Mouse (Mus musculus): Measurements from ENCODE around the gene Tbc1d22b. TPM values are rescaled to one million over a fixed set of nuclear protein-coding genes. Genes with fewer than 3 reads are reported as not detected.
A peak's percentile ranks its signal among the peaks of the same experiment; 100 is the strongest.

Tbc1d22b gene
- polyA plus RNA-seq (2015; fragmentation: Nextera tagmentation; extraction: Ambion mirVana), result 22.1 and 26.1 TPM in 2 replicates

GRCm38 (mm10) chr17:29549543-29550428 is at the start of gene Tbc1d22b, which contains the start of gene Gm17657:
Gene Tbc1d22b, plus strand, starts transcription at chr17:29549785.
Gene Gm17657, minus strand, starts transcription at chr17:29549638.
- 1% methylated on average over 44 of the region's 44 CpGs for WGBS
- Histone ChIP-seq H3K36me3 (no peaks in the 10 kb centered on the region), H3K27ac (peak within 1 kb of the TSS; percentile 52; the same call in 1 of the 2 replicates), H3K4me1 (replicated peaks) (peaks cover 18% of the 10 kb centered on the region), H3K9ac (replicated peaks) (peak within 1 kb of the TSS; percentile 91), H3K4me3 (replicated peaks) (peak within 1 kb of the TSS; percentile 87), H3K9me3 (no peaks in the 10 kb centered on the region), H3K27me3 (0 out of 2 replicates have a peak, but pooled peaks cover 2% of the 10 kb centered on the region), H3K4me2 (replicated peaks) (peak within 1 kb of the TSS; percentile 93)
- ATAC-seq, result peak; percentile 99

DNA sequence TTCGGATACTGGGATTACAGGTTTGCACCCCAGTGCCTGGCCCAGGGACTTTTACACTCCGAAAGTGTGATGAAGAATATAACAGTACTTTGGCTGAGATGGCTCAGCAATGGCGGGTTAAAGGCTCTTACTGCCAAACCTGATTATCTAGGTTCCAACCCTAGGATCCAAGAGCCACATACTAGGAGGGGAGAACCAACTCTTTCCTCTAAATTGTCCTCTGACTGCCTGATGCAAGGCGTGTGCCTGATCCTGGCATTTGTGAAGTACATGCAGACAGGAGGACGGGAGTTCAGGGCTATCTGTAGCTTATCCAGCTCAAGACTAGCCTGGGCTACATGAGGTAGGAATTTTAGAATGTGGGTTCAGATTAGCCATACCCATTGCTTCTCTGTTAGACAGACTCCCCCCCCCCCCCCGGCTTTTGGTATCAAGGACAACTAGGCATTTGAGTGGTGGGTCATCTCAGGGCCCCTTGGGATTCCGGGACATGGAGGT is 49.3 kb upstream of the Tbc1d22b start:
- no peak for ATAC-seq
- Histone ChIP-seq H3K27me3 (0 out of 2 replicates have a peak, but pooled peaks cover 5% of the 10 kb centered on the region), H3K9me3 (no peaks in the 10 kb centered on the region), H3K4me2 (replicated peaks) (no peak overlapping the region), H3K4me1 (replicated peaks) (peaks cover 8% of the 10 kb centered on the region; the same call in 1 of the 2 replicates), H3K4me3 (replicated peaks) (no peak overlapping the region), H3K36me3 (no peaks in the 10 kb centered on the region), H3K27ac (no peak overlapping the region), H3K9ac (replicated peaks) (no peak overlapping the region)
- 81% methylated on average over 7 of the region's 7 CpGs for WGBS

DNA sequence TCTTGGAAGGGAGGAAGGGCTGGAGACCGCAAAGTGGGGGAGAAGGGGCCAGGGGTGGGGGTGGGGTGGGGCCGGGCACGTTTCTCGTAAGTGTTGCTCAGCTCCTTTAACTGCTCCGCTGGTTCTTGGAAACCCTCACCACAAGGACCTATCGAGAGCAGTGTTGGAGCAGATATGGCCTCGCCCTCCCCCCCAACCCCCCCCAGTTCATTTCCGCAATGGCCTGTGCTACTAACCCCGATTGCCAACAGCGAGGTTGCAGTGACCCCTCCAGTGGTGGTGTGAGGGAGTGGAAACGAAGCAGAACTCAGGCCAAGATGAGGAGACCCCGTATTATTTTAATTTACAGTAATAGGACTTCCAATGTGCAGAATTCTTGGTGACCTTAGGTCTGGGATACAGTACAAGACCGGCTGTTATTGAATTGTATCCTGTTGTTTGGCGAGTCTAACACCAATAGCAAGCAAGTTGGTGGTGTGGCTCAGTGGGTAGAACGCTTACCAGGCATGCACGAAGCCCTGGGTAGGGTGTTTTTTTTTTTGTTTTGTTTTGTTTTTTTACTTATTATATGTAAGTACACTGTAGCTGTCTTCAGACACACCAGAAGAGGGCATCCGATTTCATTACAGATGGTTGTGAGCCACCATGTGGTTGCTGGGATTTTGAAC is 48.6 kb upstream of the Tbc1d22b start:
- Histone ChIP-seq H3K9ac (replicated peaks) (no peak overlapping the region), H3K4me3 (replicated peaks) (no peak overlapping the region), H3K27ac (no peak overlapping the region), H3K4me2 (replicated peaks) (no peak overlapping the region), H3K27me3 (0 out of 2 replicates have a peak, but pooled peaks cover 5% of the 10 kb centered on the region), H3K36me3 (no peaks in the 10 kb centered on the region), H3K9me3 (no peaks in the 10 kb centered on the region), H3K4me1 (replicated peaks) (peaks cover 8% of the 10 kb centered on the region; the same call in 1 of the 2 replicates)
- WGBS, result 85% methylated on average over 17 of the region's 17 CpGs
- ATAC-seq, result no peak

DNA sequence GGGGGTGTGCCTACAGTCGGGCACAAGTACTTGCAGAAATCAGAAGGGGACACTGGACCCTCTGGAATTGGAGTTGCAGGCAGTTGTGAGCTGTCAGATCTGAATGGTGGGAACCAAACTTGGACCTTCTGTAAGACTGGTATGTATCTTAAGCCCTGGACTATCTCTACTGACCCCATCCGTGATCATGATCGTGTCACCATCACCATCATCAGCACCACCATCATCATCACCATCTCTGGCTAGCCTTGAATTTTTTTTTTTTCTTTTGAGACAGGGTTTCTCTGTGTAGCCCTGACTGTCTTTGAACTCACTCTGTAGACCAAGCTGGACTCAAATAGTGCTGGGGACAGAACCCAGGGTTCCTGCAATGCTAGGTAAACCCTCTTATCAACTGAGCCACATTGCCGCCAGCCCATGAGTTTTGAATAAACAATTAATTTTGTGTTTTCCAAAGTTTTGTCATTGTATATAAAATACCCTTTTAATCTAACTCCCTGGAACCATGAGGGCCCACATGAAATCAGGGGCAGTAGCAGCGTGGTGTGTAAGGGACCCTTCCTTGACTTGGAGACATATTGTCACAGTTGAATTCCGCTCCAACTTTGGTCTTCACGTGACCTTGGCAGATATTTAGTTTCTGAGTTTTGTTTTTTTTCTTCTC is 47.4 kb upstream of the Tbc1d22b start:
- ATAC-seq, result no peak
- no peak overlapping the region for H3K4me3 ChIP-seq (replicated peaks)
- H3K9me3 ChIP-seq, result no peaks in the 10 kb centered on the region
- WGBS, result 81% methylated on average over 7 of the region's 7 CpGs
- H3K27me3 ChIP-seq, result 0 out of 2 replicates have a peak, but pooled peaks cover 5% of the 10 kb centered on the region
- no peak overlapping the region for H3K9ac ChIP-seq (replicated peaks)
- H3K4me2 ChIP-seq (replicated peaks), result no peak overlapping the region
- no peak overlapping the region for H3K27ac ChIP-seq
- H3K36me3 ChIP-seq, result no peaks in the 10 kb centered on the region
- peaks cover 8% of the 10 kb centered on the region; the same call in 1 of the 2 replicates for H3K4me1 ChIP-seq (replicated peaks)

- Histone ChIP-seq H3K36me3 (no peaks in the 10 kb centered on the region), H3K4me2 (replicated peaks) (no peak overlapping the region), H3K4me3 (replicated peaks) (no peak overlapping the region), H3K27me3 (0 out of 2 replicates have a peak, but pooled peaks cover 5% of the 10 kb centered on the region), H3K27ac (no peak overlapping the region), H3K9me3 (no peaks in the 10 kb centered on the region), H3K4me1 (replicated peaks) (peaks cover 8% of the 10 kb centered on the region; the same call in 1 of the 2 replicates), H3K9ac (replicated peaks) (no peak overlapping the region)
- no peak for ATAC-seq
- WGBS, result 21% methylated on average over 32 of the region's 32 CpGs
These were observed 46.6 kb upstream of the Tbc1d22b start for GRCm38 (mm10) chr17:29502669-29503665.

DNA sequence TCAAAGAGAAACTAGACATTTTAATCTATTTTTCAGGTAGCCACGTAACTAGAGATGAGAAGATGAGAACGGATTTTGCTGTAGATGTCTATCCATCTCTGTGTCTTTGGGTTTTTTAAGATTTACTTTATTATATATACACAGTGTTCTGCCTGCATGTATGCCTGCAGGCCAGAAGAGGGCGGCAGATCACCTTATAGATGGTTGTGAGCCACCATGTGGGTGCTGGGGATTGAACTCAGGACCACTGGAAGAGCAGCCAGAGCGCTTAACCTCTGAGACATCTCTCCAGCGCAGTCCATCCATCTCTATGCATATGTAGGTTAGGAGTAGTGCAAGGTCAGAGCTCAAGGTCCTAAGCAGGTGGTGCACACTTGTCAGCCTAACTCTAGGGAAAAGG is 45.9 kb upstream of the Tbc1d22b start:
- H3K36me3 ChIP-seq, result no peaks in the 10 kb centered on the region
- peaks cover 8% of the 10 kb centered on the region; the same call in 1 of the 2 replicates for H3K4me1 ChIP-seq (replicated peaks)
- H3K27ac ChIP-seq, result no peak overlapping the region
- no peak overlapping the region for H3K4me3 ChIP-seq (replicated peaks)
- no peak overlapping the region for H3K9ac ChIP-seq (replicated peaks)
- no peak for ATAC-seq
- WGBS, result 79% methylated on average over 5 of the region's 5 CpGs
- no peak overlapping the region for H3K4me2 ChIP-seq (replicated peaks)
- no peaks in the 10 kb centered on the region for H3K9me3 ChIP-seq
- H3K27me3 ChIP-seq, result 0 out of 2 replicates have a peak, but pooled peaks cover 5% of the 10 kb centered on the region

DNA sequence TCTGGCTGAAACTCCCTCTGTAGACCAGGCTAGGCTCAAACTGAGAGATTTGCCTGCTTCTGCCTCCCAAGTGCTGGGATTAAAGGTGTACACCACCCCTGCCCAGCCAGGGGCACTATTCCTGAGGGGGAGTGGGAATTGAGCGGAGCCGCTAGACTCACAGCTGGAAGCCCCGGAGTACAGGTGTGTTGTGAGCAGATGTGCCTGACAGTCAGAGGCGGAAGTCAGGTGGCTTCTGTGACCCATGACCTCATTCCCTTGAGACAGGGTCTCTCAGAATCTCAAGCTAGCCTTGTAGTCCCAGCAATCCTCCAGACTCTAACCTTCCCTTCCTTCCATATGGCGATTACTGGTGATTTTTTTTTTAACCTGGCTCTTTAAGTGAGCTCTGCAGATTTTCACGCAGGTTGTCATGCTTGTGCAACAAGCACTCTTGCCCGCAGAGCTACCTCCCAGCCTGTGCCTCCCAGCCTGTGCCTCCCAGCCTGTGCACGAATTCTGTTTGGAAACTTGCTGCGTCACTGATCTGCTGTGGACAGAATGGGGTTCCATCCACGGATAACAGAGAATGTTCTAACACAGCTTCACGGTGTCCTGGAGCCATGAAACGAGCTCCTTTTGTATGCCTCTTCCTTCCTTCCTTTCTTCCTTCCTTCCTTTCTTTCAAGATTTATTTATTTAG is 40.5 kb upstream of the Tbc1d22b start:
- Histone ChIP-seq H3K4me2 (replicated peaks) (no peak overlapping the region), H3K27ac (no peak overlapping the region), H3K4me3 (replicated peaks) (no peak overlapping the region), H3K9ac (replicated peaks) (no peak overlapping the region), H3K9me3 (no peaks in the 10 kb centered on the region), H3K36me3 (no peaks in the 10 kb centered on the region), H3K27me3 (no peaks in the 10 kb centered on the region), H3K4me1 (replicated peaks) (no peaks in the 10 kb centered on the region)
- WGBS, result 78% methylated on average over 12 of the region's 12 CpGs
- ATAC-seq, result no peak

DNA sequence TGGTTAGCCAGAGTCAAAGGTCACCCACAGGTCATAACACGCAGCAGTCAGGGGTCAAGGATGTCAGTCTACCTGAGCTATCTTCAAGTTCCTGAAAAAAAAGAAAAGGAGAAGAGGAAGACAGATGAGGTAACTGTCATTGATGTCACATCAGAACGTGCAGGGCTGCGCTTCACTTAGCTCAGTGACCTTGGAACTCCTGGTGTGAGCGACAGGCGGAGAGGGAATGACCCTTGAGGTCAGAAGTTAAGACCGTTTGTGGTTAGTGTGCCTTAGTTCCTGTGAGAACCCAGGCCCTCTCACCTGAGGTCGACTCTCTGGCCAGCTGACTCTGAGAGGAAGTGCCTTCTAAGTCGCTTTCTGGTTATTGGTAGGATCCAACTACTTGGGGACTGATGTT is 38.9 kb upstream of the Tbc1d22b start:
- Histone ChIP-seq H3K27ac (no peak overlapping the region), H3K36me3 (no peaks in the 10 kb centered on the region), H3K4me3 (replicated peaks) (no peak overlapping the region), H3K9ac (replicated peaks) (no peak overlapping the region), H3K9me3 (no peaks in the 10 kb centered on the region), H3K4me1 (replicated peaks) (0 out of 2 replicates have a peak, but pooled peaks cover 3% of the 10 kb centered on the region), H3K4me2 (replicated peaks) (no peak overlapping the region), H3K27me3 (no peaks in the 10 kb centered on the region)
- no peak for ATAC-seq
- 70% methylated on average over 8 of the region's 8 CpGs for WGBS

GRCm38 (mm10) chr17:29513044-29513730 is 36.4 kb upstream of the Tbc1d22b start:
- Histone ChIP-seq H3K4me3 (replicated peaks) (no peak overlapping the region), H3K9me3 (no peaks in the 10 kb centered on the region), H3K36me3 (no peaks in the 10 kb centered on the region), H3K27me3 (no peaks in the 10 kb centered on the region), H3K4me2 (replicated peaks) (no peak overlapping the region), H3K9ac (replicated peaks) (no peak overlapping the region), H3K4me1 (replicated peaks) (0 out of 2 replicates have a peak, but pooled peaks cover 3% of the 10 kb centered on the region), H3K27ac (no peak overlapping the region)
- ATAC-seq, result peak; percentile 48; the same call in 1 of the 2 replicates
- 41% methylated on average over 13 of the region's 13 CpGs for WGBS

DNA sequence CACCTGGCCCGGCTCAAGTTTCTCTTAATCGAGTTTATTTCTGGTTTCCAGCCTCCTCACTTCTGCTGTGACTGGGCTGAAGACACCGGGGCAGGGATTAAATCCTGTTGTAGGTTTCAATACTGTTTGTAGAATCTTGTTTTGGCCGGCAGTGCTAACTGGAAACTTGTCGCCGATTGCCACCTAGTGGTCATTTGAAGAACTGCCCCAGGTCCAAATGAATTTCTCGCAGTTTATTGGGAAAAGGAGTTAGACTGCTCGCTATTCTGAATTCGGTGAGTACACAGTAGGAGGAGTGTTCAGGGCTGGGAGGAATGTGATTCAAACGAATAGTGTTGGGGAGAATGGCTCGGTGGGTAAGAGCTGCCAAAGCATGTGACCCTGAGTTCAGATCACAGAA is 35.1 kb upstream of the Tbc1d22b start:
- Histone ChIP-seq H3K36me3 (no peaks in the 10 kb centered on the region), H3K9ac (replicated peaks) (no peak overlapping the region), H3K4me2 (replicated peaks) (no peak overlapping the region), H3K9me3 (no peaks in the 10 kb centered on the region), H3K27ac (no peak overlapping the region), H3K4me3 (replicated peaks) (no peak overlapping the region), H3K27me3 (no peaks in the 10 kb centered on the region), H3K4me1 (replicated peaks) (0 out of 2 replicates have a peak, but pooled peaks cover 3% of the 10 kb centered on the region)
- WGBS, result 3% methylated on average over 11 of the region's 11 CpGs
- ATAC-seq, result peak; percentile 79

All from midbrain, embryonic 13.5 days (tissue).